Mouse (Mus musculus) midbrain, embryonic 14.5 days (tissue): ENCODE data around the gene Trmt11. TPM values are rescaled to one million over a fixed set of nuclear protein-coding genes. Genes with fewer than 3 reads are reported as not detected.
"Not testable (repeated sequence)": the region's sequence is repeated elsewhere in the genome, so short reads cannot be mapped to it uniquely, and the experiment has no call there.

Experiments
- ATAC-seq: fragments of 200-750 bp; cut with Nextera tagmentation; 2 replicates; pipeline ENCODE4 v1.8.0; 2017; ENCODE audit warnings: moderate number of reproducible peaks, moderate library complexity; ENCODE audit not compliant: low FRiP score, low TSS enrichment
- DNase-seq: peaks from one replicate; pipeline ENCODE4 v3.0.0-alpha.2; 2015
- H3K27ac ChIP-seq: fragments of 300-500 bp; sonication (generic); replicated peaks from 2 replicates; pipeline ENCODE4 v1.5.1; 2014; ENCODE audit warnings: mild to moderate bottlenecking, low read depth, low read length, moderate library complexity
- H3K27me3 ChIP-seq: fragments of 300-500 bp; sonication (generic); 2 replicates; pipeline ENCODE4 v1.6.1; 2014; ENCODE audit warnings: low read length, control low read depth, mixed read lengths; ENCODE audit not compliant: control insufficient read depth, insufficient read depth
- H3K36me3 ChIP-seq: fragments of 300-500 bp; sonication (generic); 2 replicates; pipeline ENCODE4 v1.6.1; 2014; ENCODE audit warnings: low read length, control low read depth; ENCODE audit not compliant: control insufficient read depth, insufficient read depth
- H3K4me1 ChIP-seq: fragments of 300-500 bp; sonication (generic); 2 replicates; pipeline ENCODE4 v1.6.1; 2014; ENCODE audit warnings: mild to moderate bottlenecking, antibody characterized with exemption, low read length, control low read depth; ENCODE audit not compliant: control insufficient read depth, insufficient read depth
- H3K4me2 ChIP-seq: fragments of 300-500 bp; sonication (generic); 2 replicates; pipeline ENCODE4 v1.6.1; 2014; ENCODE audit warnings: mild to moderate bottlenecking, low read length, moderate library complexity
- H3K4me3 ChIP-seq: fragments of 300-500 bp; sonication (generic); replicated peaks from 2 replicates; pipeline ENCODE4 v1.5.1; 2014; ENCODE audit warnings: low read depth, low read length
- H3K9ac ChIP-seq: fragments of 300-500 bp; sonication (generic); replicated peaks from 2 replicates; pipeline ENCODE4 v1.6.1; 2014; ENCODE audit warnings: mild to moderate bottlenecking, low read length, moderate library complexity
- H3K9me3 ChIP-seq: fragments of 300-500 bp; sonication (generic); 2 replicates; pipeline ENCODE4 v1.6.1; 2016; ENCODE audit warnings: low read length, control low read depth, mixed read lengths; ENCODE audit not compliant: control insufficient read depth
- WGBS: fragments of 180-500 bp; shearing (Covaris S2); extraction: QIAGEN DNeasy Blood & Tissue Kit; methylation state at CpG from one replicate; pipeline ENCODE4 v1.1.7; 2014; 5-methylcytosine and 5-hydroxymethylcytosine counted together
- polyA plus RNA-seq: library from polyadenylated mRNA; unstranded; fragments of >200 nt; fragmentation: Nextera tagmentation; extraction: Ambion mirVana; gene quantifications from 2 replicates; pipeline ENCODE4 v1.2.1, GENCODE M21; 2014

Gene Trmt11
- polyA plus RNA-seq, 1 experiment from 2014 or later: 19.7 TPM

DNA sequence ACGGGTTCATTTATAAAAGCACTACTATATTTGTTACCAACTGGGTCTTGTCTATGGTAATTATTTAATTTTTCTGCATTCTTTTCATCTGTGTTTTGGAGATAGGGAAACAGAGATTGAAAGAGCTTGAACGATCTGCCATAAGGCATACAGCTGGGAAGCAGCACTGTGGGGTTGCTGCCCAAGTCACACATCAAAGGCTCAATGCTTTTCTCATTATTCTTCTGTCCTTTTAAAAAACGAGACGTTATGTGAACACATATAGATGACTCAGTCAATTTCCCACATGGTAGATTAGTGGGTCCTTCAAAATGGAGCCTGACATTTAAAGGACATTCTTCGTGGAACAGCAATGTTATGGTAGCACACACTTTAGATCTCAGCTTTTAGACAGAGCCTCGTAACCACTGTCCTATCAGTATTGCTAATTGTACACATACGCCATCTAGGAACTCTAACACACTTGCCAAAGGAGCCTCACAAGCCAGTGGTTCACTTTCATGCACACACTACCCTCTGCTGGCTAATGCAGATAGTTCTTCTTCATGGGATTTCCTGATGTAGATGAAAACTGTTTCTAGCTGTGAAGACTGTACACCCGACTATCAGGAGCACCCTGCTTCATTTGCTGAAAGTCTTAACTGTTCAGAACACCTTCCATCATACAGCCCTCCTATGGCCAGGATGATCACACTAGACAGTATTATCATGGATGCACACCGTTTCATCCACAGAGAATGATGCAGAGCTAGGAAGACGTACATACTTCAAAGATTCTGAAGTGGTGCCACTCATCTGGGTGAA lies 62.6 kb downstream of the Trmt11 start:
- no peaks in the 10 kb centered on the region for H3K27me3 ChIP-seq
- 78% methylated on average over 10 of the region's 10 CpGs for WGBS
- ATAC-seq (no peak), DNase-seq (peak; percentile 76)
- H3K27ac ChIP-seq: no peak overlapping the region
- no peaks in the 10 kb centered on the region for H3K4me1 ChIP-seq
- H3K36me3 ChIP-seq: peaks cover 26% of the 10 kb centered on the region
- H3K9ac ChIP-seq: no peak overlapping the region
- H3K9me3 ChIP-seq: no peaks in the 10 kb centered on the region
- H3K4me3 ChIP-seq: no peak overlapping the region
- no peak overlapping the region for H3K4me2 ChIP-seq

DNA sequence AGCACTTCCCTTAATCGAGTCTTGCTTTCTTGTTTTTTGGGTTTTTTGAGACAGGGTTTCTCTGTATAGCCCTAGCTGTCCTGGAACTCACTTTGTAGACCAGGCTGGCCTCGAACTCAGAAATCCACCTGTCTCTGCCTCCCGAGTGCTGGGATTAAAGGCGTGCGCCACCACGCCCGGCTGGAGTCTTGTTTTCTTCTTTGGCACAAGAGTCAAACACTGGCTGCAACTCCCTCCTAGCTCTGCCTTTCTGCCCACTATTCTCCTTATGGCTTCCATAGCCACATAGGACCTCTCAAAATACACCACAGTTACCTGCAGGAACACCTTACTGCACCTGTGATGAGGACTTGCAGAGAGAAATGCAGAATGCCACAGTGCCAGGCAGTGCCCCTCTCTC lies 64.6 kb downstream of the Trmt11 start:
- not testable (repeated sequence) for H3K4me3 ChIP-seq, H3K4me2 ChIP-seq, H3K27me3 ChIP-seq, H3K9ac ChIP-seq, H3K27ac ChIP-seq, H3K4me1 ChIP-seq, ATAC-seq, H3K9me3 ChIP-seq, DNase-seq
- over 99% methylated on average over 7 of the region's 7 CpGs for WGBS
- peaks cover 24% of the 10 kb centered on the region for H3K36me3 ChIP-seq

DNA sequence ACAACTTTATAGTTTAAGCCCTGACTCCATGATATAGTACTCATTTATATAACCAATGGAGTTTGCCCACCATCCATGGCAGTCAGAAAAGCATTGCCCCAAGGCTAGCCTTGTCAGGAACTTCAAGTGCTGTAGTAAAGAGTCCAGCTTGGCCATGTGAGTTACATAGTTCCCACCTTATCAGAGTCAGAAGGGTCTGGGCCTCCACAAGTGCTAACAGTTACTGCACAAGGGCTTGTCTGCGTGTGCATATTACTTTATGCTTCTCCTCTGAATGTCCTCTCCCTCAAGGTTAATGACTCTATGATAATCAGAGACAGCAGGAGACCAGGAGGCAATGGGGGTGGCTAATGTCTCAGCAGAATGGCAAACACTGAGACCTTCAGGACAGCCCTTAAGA lies 73.4 kb downstream of the Trmt11 start:
- H3K27ac ChIP-seq: no peak overlapping the region
- no peaks in the 10 kb centered on the region for H3K4me1 ChIP-seq
- H3K27me3 ChIP-seq: no peaks in the 10 kb centered on the region
- no peaks in the 10 kb centered on the region for H3K9me3 ChIP-seq
- H3K4me2 ChIP-seq: no peak overlapping the region
- DNase-seq (no peak), ATAC-seq (no peak)
- 89% methylated on average over 1 of the region's 1 CpGs for WGBS
- H3K9ac ChIP-seq: no peak overlapping the region
- H3K4me3 ChIP-seq: no peak overlapping the region
- no peaks in the 10 kb centered on the region for H3K36me3 ChIP-seq

DNA sequence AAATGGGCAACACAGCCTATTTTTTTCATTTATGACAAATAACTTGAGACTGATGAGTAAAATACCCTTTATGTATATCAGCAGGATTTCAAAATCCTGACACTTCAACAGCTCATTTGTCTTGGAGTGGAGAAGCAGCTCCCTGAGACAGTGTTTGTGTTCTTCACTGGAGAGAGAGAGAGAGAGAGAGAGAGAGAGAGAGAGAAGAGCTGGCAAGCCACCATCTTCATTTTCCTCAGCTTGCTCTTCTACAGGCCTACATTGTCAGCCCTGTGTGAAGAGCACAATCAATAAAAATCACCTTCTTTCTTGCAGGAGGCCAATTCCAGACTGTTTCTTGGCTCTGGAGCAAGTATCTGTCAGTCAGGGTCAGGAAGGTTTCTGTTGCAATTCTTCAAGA lies 78.8 kb downstream of the Trmt11 start:
- Histone ChIP-seq H3K36me3 (no peaks in the 10 kb centered on the region), H3K4me3 (no peak overlapping the region), H3K27me3 (no peaks in the 10 kb centered on the region), H3K9me3 (no peaks in the 10 kb centered on the region), H3K9ac (no peak overlapping the region), H3K4me1 (no peaks in the 10 kb centered on the region), H3K4me2 (no peak overlapping the region), H3K27ac (no peak overlapping the region)
- DNase-seq: no peak
- no peak for ATAC-seq

DNA sequence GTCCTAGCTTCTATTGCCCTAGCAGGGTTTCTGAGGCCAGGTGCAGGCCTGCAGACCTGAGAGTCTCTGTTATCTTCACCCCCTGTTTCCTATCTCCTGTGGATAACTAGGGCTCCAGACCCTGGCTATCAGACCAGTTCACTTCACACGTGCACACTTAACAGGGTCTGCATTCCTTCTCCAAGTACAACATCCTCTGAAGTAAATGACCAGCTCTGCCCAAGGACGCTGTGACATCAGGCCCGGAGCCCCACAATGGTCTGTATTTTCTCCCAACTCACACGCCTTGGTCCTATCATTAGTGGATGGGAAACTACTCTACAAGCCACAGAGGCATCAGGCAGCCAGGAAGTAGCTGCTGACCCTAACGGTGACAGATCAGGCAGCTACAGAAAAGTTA lies 81.4 kb downstream of the Trmt11 start:
- Histone ChIP-seq H3K27me3 (no peaks in the 10 kb centered on the region), H3K9ac (no peak overlapping the region), H3K4me2 (no peak overlapping the region), H3K4me3 (no peak overlapping the region), H3K9me3 (no peaks in the 10 kb centered on the region), H3K36me3 (no peaks in the 10 kb centered on the region), H3K27ac (no peak overlapping the region), H3K4me1 (no peaks in the 10 kb centered on the region)
- 94% methylated on average over 5 of the region's 5 CpGs for WGBS
- ATAC-seq (no peak), DNase-seq (no peak)

DNA sequence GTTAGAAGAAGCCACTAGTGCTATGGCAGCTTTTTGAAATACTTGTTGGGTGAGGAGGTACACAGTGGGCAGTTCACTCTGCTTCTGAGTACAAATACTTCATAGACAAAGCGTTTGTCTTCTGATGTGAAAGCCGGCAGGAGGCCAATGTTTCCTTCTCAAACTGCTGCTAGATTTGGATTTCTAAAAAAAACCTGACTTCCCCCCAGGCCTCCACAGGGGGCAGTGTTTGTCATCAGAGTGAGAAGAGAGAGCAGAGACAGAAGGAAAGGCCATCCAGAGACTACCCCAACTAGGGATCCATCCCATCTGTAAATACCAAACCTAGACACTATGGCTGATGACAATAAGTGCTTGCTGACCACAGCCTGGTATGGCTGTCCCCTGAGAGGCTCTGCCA lies 83.3 kb downstream of the Trmt11 start:
- no peaks in the 10 kb centered on the region for H3K36me3 ChIP-seq
- WGBS: 75% methylated on average over 2 of the region's 2 CpGs
- H3K4me1 ChIP-seq: no peaks in the 10 kb centered on the region
- no peaks in the 10 kb centered on the region for H3K27me3 ChIP-seq
- no peak overlapping the region for H3K9ac ChIP-seq
- H3K4me2 ChIP-seq: no peak overlapping the region
- H3K4me3 ChIP-seq: no peak overlapping the region
- no peak for ATAC-seq
- no peak overlapping the region for H3K27ac ChIP-seq
- no peak for DNase-seq
- no peaks in the 10 kb centered on the region for H3K9me3 ChIP-seq

DNA sequence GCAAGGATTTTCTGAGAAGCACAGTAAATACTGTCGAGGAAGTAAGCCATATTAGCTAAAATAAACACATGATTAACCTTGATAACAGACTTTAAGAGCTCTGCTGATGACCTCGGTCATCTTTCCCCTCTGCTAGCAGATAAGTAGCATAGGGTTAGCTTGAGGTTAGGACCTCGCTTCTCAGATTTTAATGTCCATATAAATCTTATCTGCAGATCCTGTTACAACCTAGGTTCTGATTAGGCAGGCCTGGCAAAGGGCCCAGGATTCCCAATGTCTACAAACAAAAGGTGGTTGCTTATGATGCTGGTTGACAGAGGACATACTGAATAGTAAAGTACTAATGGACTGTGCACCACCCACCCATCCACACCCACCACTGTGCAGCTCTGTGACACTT lies 83.8 kb downstream of the Trmt11 start:
- H3K36me3 ChIP-seq: no peaks in the 10 kb centered on the region
- 76% methylated on average over 3 of the region's 3 CpGs for WGBS
- H3K9me3 ChIP-seq: no peaks in the 10 kb centered on the region
- DNase-seq (no peak), ATAC-seq (no peak)
- no peaks in the 10 kb centered on the region for H3K4me1 ChIP-seq
- no peak overlapping the region for H3K4me2 ChIP-seq
- H3K9ac ChIP-seq: no peak overlapping the region
- H3K4me3 ChIP-seq: no peak overlapping the region
- no peaks in the 10 kb centered on the region for H3K27me3 ChIP-seq
- no peak overlapping the region for H3K27ac ChIP-seq

DNA sequence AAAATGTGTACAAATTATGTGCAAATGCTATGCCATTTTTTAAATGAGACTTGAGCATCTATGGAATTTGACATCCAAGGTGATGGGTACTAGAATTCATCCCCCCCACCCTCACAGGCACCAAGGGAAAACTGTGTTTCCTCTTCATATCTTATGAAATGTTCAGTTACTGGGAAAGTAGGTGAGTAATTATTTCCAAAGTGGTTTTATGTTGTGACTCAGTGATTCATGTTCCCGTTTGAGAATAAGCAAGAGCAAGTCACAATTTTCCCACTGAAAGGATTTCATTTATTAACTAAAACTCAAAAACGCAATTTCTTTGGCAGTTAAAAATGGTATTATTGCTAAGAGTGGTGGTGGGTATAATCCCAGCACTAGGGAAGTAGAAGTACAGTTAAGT lies 95.8 kb downstream of the Trmt11 start:
- Histone ChIP-seq H3K9ac (no peak overlapping the region), H3K9me3 (no peaks in the 10 kb centered on the region), H3K4me2 (no peak overlapping the region), H3K4me1 (no peaks in the 10 kb centered on the region), H3K27ac (no peak overlapping the region), H3K27me3 (no peaks in the 10 kb centered on the region), H3K4me3 (no peak overlapping the region), H3K36me3 (no peaks in the 10 kb centered on the region)
- WGBS: 89% methylated on average over 2 of the region's 2 CpGs
- no peak for DNase-seq
- ATAC-seq: no peak

DNA sequence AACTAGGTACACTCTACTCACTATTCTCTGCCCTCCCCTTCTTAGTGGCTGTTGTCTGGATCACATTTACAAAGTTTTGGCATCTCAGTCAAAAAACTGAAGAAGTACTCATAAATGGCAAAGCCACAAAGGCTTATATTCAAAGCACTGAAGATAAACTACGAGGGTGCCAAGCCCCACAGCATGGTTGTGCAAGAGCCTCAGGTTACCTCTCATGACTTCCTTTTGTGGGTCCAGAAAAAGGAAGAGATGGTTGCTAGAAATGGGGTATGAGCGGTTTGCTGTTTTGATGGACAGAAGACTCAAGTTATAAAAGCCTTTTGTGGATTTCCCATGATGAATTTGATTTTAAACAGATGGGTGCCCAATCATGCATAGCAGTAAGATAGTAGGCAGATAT lies 97.4 kb downstream of the Trmt11 start:
- no peak for DNase-seq
- H3K9me3 ChIP-seq: no peaks in the 10 kb centered on the region
- H3K27ac ChIP-seq: no peak overlapping the region
- no peaks in the 10 kb centered on the region for H3K4me1 ChIP-seq
- no peaks in the 10 kb centered on the region for H3K36me3 ChIP-seq
- H3K27me3 ChIP-seq: no peaks in the 10 kb centered on the region
- no peak for ATAC-seq
- H3K4me2 ChIP-seq: no peak overlapping the region
- H3K9ac ChIP-seq: no peak overlapping the region
- WGBS: 93% methylated on average over 2 of the region's 2 CpGs
- no peak overlapping the region for H3K4me3 ChIP-seq
